Mouse (Mus musculus) lung, adult 2 months (tissue): ENCODE measurements around the gene Galnt11. TPM values are rescaled to one million over a fixed set of nuclear protein-coding genes. Genes with fewer than 3 reads are reported as not detected.

ENCODE experiments used
- DNase-seq: peaks from one replicate; pipeline ENCODE4 v3.0.0; 2022
- H3K4me1 ChIP-seq: fragments of 200-500 bp; 2 replicates; pipeline ENCODE4 v1.6.1; 2011; ENCODE audit warnings: low read length; ENCODE audit not compliant: control insufficient read depth, insufficient read depth
- H3K4me3 ChIP-seq: fragments of 200-500 bp; replicated peaks from 2 replicates; pipeline ENCODE3; 2011; ENCODE audit warnings: low read depth, mild to moderate bottlenecking, control low read depth, low read length; ENCODE audit errors: extremely low read depth
- CTCF ChIP-seq: fragments of 200-500 bp; IDR thresholded peaks from 2 replicates; pipeline ENCODE4 v1.5.1; 2011; ENCODE audit warnings: mild to moderate bottlenecking, low read length, control low read depth; ENCODE audit not compliant: insufficient read depth
- POLR2A ChIP-seq: fragments of 200-500 bp; IDR thresholded peaks from 2 replicates; pipeline ENCODE4 v1.6.1; 2011; ENCODE audit warnings: low read depth, mild to moderate bottlenecking, control low read depth, low read length, borderline replicate concordance; ENCODE audit errors: extremely low read depth
- WGBS: fragments of 180-500 bp; shearing (Covaris S2); methylation state at CpG from one replicate; pipeline ENCODE4 v1.1.7; 2018; 5-methylcytosine and 5-hydroxymethylcytosine counted together
- polyA plus RNA-seq: library from polyadenylated mRNA; depleted of rRNA; stranded (reverse); fragments of >200 nt; gene quantifications from 2 replicates; pipeline ENCODE4 v1.2.3, GENCODE M21; 2012

The Galnt11 gene
- polyA plus RNA-seq, 1 experiment = 16.1 TPM

DNA sequence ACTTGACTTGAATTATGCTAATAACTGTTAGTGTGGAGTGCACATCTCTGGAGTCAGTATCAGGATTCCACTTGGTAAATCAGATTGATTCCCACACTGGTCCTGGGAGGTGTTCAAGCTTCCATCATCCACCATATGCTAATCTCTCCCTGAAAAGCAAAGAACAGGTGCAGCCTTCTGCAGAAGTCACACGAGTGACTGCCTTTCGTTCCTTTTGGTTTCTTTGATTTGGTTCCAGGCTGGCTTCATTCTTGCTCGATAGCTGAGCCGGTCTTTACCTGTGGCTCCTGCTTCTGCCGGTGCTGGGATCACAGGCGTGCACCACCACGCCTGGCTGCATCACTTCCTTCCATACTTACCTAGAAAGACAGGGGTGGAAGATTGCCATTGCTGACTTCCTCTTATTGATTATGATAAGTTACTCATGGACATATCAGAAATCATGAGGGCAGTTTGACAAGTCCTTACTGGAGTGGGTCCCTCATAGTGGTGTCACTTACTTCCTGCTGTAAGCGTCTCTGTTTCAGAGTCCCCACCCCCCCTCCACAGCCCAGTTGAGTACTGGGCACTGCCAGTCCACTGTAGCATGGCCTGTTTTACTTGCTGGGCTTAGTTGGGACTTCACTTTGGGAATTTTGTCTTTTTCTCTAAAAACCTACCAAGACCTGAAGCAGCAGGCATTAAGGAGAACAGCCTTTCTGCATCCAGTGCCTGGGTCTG is 31.3 kb downstream of the Galnt11 start:
- H3K4me1 ChIP-seq = no peaks in the 10 kb centered on the region
- TF ChIP-seq POLR2A (no peak), CTCF (no peak)
- WGBS = 69% methylated on average over 8 of the region's 8 CpGs
- no peak overlapping the region for H3K4me3 ChIP-seq
- DNase-seq = no peak

DNA sequence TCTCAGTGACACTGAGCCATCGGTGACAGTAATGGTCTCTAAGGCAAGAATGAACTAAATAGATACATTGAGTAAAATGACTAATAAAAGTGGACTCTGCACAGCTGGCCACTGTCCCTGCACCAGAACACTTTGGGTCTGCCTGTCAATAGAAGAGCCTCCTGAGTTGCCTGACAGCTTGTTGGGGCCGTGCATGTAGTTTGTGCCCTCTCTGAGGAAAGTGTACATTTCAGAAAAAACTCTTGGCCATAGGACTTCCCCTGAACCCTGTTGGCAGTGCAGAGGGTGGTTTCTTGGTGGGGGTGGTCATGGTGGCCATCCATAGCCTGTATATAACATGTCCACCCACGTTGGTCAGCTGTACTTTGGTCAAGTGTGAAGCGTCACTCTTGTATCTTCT is 32.8 kb downstream of the Galnt11 start:
- no peak for TF ChIP-seq CTCF
- TF ChIP-seq POLR2A = no peak
- 99% methylated on average over 4 of the region's 4 CpGs for WGBS
- no peak for DNase-seq
- Histone ChIP-seq H3K4me3 (no peak overlapping the region), H3K4me1 (no peaks in the 10 kb centered on the region)

DNA sequence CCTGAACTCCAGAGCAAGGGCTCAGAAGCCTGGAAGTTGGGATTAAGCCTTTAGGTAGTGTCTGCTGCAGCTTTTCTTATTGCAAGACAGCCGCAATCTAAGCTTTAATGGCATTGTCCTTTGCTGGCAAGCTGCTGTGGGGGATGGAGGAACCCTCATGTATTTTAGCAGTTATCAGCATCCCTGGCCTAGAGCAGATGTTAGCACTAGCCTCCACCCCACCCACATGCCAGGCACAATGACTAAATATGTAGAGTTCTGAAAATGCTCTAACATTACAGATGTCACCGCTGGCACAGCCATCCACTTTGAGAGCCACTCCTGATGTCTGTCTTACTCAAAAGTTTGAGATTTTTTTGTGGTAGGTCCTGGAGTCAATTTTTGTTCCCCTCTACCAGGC is 35.0 kb downstream of the Galnt11 start:
- Histone ChIP-seq H3K4me1 (no peaks in the 10 kb centered on the region), H3K4me3 (no peak overlapping the region)
- TF ChIP-seq POLR2A (no peak), CTCF (no peak)
- no peak for DNase-seq
- WGBS = 89% methylated on average over 2 of the region's 2 CpGs

DNA sequence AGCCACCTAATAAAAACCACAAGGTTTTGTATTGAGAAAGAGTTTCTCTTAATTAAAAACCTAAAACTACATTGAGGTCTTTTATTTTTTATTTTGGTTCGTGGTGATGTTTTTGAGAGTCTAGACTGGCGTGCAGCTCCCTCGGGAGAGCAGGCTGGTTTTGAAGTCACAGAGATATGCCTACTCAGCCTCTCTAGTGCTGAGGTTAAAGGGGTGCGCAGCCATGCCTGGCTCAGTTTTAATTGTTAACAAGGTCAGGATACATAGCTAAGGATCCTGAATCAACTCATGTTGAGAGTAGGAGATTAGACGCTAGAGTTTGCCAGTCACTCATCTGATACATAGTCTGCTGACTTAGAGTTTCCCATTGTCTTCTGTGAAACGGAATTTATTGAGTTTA is 39.7 kb downstream of the Galnt11 start:
- TF ChIP-seq POLR2A = no peak
- TF ChIP-seq CTCF = no peak
- Histone ChIP-seq H3K4me1 (no peaks in the 10 kb centered on the region), H3K4me3 (no peak overlapping the region)
- DNase-seq = no peak
- WGBS = 90% methylated on average over 6 of the region's 6 CpGs

DNA sequence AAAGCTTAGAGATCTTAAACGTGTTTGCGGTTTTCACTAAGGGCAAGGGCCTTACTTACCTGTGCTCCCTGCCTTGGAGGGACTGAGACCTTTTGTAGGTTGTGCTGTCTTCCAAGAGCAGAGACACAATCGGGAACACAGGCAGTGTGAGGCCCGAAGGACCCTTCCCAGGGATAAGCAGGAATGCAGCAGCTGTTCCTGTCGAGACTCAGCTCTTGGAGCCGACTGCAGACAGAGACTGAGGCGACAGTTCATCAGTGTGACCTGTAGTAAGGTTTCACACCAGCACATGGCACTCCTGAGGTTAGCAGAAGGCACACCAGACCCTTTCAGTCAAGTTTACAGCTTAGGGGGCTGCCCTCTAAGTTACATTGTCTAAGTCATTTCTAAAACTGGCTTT is 40.6 kb downstream of the Galnt11 start:
- Histone ChIP-seq H3K4me1 (no peaks in the 10 kb centered on the region), H3K4me3 (no peak overlapping the region)
- 77% methylated on average over 7 of the region's 7 CpGs for WGBS
- no peak for DNase-seq
- TF ChIP-seq POLR2A (no peak), CTCF (no peak)

DNA sequence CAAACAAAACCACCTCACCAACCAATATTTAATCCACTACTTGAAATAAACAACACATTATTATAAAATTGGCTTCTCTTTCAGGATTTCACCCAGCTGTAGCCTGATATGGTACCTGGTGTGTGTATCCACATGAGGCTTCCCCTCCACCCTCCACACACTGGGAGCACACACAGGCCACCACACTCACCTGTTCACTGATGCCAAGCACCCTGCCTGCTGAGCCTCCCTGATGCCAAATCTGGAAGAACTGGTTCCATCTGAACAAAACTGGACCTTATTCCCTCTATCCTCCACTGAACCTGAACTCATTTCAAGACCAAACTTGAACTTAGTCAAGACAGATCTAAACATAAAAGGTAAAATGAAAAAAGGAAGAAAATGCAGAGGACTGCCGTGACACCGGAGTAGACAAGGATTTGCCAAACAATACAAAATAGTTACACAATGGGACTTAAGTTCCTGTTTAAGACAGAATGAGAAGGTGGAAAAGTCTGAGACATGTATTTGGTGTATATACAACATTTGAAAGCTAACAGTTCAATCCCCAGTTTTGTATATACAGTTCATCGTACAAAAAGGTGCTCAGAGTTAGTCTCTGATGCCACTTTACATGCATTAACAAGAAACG is 46.7 kb downstream of the Galnt11 start:
- no peaks in the 10 kb centered on the region for H3K4me1 ChIP-seq
- DNase-seq = no peak
- TF ChIP-seq POLR2A (no peak), CTCF (no peak)
- WGBS = 75% methylated on average over 4 of the region's 4 CpGs
- H3K4me3 ChIP-seq = no peak overlapping the region

DNA sequence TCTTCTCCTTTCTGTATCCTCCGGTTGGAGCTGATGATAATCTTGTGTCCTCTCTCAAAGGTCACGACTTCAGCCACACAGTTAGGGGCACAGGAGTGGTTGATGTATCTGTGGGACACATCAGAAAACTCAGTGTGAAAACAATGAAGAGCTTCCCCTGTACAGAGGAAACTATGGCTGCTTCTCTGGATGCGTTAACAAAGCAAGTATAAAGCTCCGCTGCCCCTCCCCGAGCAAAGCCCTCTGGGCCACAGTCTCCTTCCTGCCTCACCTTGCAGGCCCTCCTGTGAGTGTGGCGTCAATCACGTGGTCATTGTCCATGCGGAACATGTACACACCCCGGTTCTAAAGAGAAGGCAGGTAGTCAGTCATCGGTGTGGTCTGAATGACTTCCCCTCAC is 53.9 kb downstream of the Galnt11 start:
- H3K4me3 ChIP-seq = no peak overlapping the region
- TF ChIP-seq CTCF = no peak
- no peak for TF ChIP-seq POLR2A
- H3K4me1 ChIP-seq = no peaks in the 10 kb centered on the region
- no peak for DNase-seq
- 81% methylated on average over 10 of the region's 10 CpGs for WGBS

DNA sequence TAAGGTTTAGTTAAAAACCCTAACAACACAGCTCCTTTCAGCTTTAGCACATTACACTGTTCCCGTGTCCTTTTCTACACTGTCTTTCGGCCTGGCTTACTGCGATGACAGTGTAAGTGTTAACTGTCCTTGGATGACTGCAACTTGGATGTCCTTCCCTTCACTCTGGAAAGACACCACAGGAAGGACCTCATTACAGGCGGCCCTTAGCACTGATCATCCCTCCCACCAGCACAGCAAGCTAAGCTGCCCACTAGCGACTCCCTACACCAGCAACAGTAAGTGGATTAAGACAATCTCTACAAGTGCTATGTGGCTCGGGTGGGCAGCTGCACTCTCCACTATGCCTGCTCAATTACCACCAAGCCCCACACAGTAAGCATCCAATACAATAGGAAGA is 54.7 kb downstream of the Galnt11 start:
- no peak for DNase-seq
- no peak for TF ChIP-seq POLR2A
- Histone ChIP-seq H3K4me3 (no peak overlapping the region), H3K4me1 (no peaks in the 10 kb centered on the region)
- WGBS = 83% methylated on average over 6 of the region's 6 CpGs

DNA sequence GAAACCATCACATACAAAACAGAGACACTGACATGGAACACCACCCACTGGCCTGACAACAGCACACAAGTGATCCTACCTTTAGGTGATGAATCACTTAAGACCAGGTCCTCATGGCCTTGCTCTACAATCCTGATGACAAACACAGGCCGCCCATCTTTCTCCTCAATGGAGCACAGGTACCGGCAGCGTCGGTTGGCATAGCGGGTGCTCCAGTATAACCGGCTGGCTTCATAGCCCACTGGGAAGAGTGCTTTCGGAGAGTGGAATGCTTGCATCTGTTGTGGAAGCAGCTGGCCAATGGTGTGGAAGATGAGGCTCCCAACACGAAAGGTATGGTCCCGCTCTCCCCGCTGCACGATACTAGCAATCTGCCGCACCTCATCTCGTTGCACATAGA is 62.3 kb downstream of the Galnt11 start:
- H3K4me1 ChIP-seq = no peaks in the 10 kb centered on the region
- WGBS = 98% methylated on average over 13 of the region's 13 CpGs
- DNase-seq = no peak
- no peak for TF ChIP-seq CTCF
- TF ChIP-seq POLR2A = no peak
- no peak overlapping the region for H3K4me3 ChIP-seq

DNA sequence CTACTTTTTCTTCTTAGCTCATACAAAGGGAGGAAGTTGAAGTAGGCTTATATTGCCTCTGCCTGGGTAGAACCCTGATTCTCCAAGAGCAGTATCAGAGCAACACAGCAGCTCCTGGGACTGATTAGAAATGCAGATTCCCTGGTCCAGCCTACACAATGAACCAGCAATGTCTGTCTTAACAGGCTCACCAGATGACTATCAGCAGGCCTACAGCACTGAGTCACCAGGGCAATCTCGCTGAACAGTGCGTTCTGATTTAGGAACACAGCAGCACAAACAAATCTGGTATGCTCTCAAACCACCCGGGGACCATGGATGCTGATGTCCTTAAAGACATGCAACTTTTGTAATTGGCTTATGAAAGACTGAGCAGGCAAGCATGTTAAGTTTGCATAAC is 75.1 kb downstream of the Galnt11 start:
- TF ChIP-seq CTCF = no peak
- TF ChIP-seq POLR2A = no peak
- WGBS = 60% methylated on average over 3 of the region's 3 CpGs
- DNase-seq = no peak
- no peaks in the 10 kb centered on the region; the same call in 1 of the 2 replicates for H3K4me1 ChIP-seq
- no peak overlapping the region for H3K4me3 ChIP-seq
